Mouse (Mus musculus) thymus, adult 2 months (tissue): ENCODE results near the gene Tigar.

Experiments
- CTCF ChIP-seq: fragments of 200-500 bp; IDR thresholded peaks from 2 replicates; pipeline ENCODE4 v1.5.1; 2012; ENCODE audit warnings: mild to moderate bottlenecking, control low read depth, low read length, moderate library complexity, borderline replicate concordance; ENCODE audit not compliant: control insufficient read depth, poor library complexity, insufficient read depth; ENCODE audit errors: extremely low read depth
- POLR2A ChIP-seq: fragments of 200-500 bp; IDR thresholded peaks from 2 replicates; pipeline ENCODE4 v1.6.1; 2012; ENCODE audit warnings: mild to moderate bottlenecking, low read length, control low read depth, moderate library complexity; ENCODE audit not compliant: control insufficient read depth, poor library complexity, insufficient read depth; ENCODE audit errors: extremely low read depth

DNA sequence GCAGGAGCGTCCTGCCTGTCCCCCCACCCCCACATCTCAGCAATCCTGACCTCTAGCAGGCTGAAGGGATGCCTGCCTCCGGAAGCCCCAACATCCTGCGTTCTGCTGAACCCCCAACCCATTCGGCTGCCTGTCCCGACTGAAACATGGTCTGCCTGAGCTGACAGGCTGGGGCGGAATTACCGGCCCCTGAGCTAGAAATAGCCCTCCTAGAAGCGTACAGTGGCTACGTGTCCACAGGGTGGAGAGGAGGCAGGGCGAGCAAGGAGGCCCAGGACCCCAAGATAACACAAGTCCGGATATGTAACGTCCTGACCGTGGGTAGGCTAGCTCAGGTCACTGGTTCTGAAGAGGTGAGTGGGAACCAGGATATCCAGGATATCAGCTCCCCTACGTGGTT is 44.5 kb downstream of the Tigar start:
- TF ChIP-seq POLR2A, result no peak
- no peak for TF ChIP-seq CTCF
